Mouse (Mus musculus) activated CD4-positive, CD25-positive, alpha-beta regulatory T cell, adult 4 months (primary cell): ENCODE data around the gene Lrrk2. TPM values are rescaled to one million over a fixed set of nuclear protein-coding genes. Genes with fewer than 3 reads are reported as not detected.
"Not testable (repeated sequence)": the region's sequence is repeated elsewhere in the genome, so short reads cannot be mapped to it uniquely, and the experiment has no call there.

Experiments
- ATAC-seq: one replicate; pipeline ENCODE4 v1.8.0; 2017
- polyA plus RNA-seq, 2 experiments: library from polyadenylated mRNA; unstranded; fragments of 100-300 nt; shearing (Covaris generic); gene quantifications; one replicate each; pipeline ENCODE4 v1.2.1; 2017

Lrrk2 gene
- polyA plus RNA-seq, 2 experiments from 2014 or later, result 0.25 TPM; not detected in 1

GRCm38 (mm10) chr15:91864130-91864529 is 191.2 kb downstream of the Lrrk2 start:
- not testable (repeated sequence) for ATAC-seq

Other genes starting within 250 kb of the Lrrk2 start
- gene Slc2a13, start 99.9 kb upstream of the Lrrk2 start, polyA plus RNA-seq, result under 1 TPM in 1 of 2 experiments, not detected in 1; 0.13 TPM
- gene Smgc, start 165.1 kb downstream of the Lrrk2 start, polyA plus RNA-seq, result not detected